18 mouse cellular contexts compared by ENCODE assay signal in genomic region chr13:115630603-115631002, GRCm38 (mm10).
"Had no signal": no experiment of that assay in that cellular context is flagged by ENCODE, and none has a peak within 500 bp of the region (broad histone marks: within the 10 kb centered on the region; RNA-seq: fewer than 3 reads in every experiment).

No protein-coding gene starts in this region.

- H3K4me2 ChIP-seq: lung, embryonic 14.5 days; midbrain, embryonic 15.5 days; neural tube, embryonic 13.5 days; neural tube, embryonic 15.5 days had no signal

- H3K27me3 ChIP-seq: midbrain, embryonic 15.5 days; neural tube, embryonic 13.5 days; neural tube, embryonic 15.5 days had no signal

- H3K36me3 ChIP-seq: midbrain, embryonic 10.5 days; midbrain, embryonic 12.5 days; midbrain, embryonic 15.5 days; neural tube, embryonic 13.5 days; neural tube, embryonic 15.5 days had no signal

- DNase-seq: lung, adult 18-20 months; lung, embryonic 14.5 days; lung, postnatal 10 days; lung, postnatal 4 days; retina, postnatal 1 day; right cerebral cortex, adult 18-20 months; right cerebral cortex, postnatal 25 days; right cerebral cortex, postnatal 4 days; spleen, adult 18-20 months; thymus, adult 18-20 months; thymus, postnatal 14 days; thymus, postnatal 36 days had no signal

- H3K27ac ChIP-seq: midbrain, embryonic 10.5 days; midbrain, embryonic 15.5 days; neural tube, embryonic 13.5 days; neural tube, embryonic 15.5 days had no signal

- H3K4me1 ChIP-seq: neural tube, embryonic 13.5 days had no signal

- H3K4me3 ChIP-seq: midbrain, embryonic 10.5 days; midbrain, embryonic 12.5 days; midbrain, embryonic 15.5 days; myocyte; neural tube, embryonic 13.5 days; neural tube, embryonic 15.5 days had no signal

- H3K9ac ChIP-seq: lung, embryonic 14.5 days; midbrain, embryonic 12.5 days; midbrain, embryonic 15.5 days; neural tube, embryonic 13.5 days; neural tube, embryonic 15.5 days had no signal

- H3K9me3 ChIP-seq: midbrain, embryonic 10.5 days; midbrain, embryonic 12.5 days; midbrain, embryonic 15.5 days; neural tube, embryonic 13.5 days; neural tube, embryonic 15.5 days had no signal
